Mouse (Mus musculus) small intestine, adult 2 months (tissue): ENCODE data around the gene Zfp574.

Experiments used
- CTCF ChIP-seq: fragments of 200-500 bp; IDR thresholded peaks from 2 replicates; pipeline ENCODE4 v1.5.1; 2012; ENCODE audit warnings: low read depth, mild to moderate bottlenecking, control low read depth, inconsistent platforms, low read length, moderate library complexity, mixed read lengths; ENCODE audit not compliant: insufficient replicate concordance, insufficient read length; ENCODE audit errors: extremely low read depth
- POLR2A ChIP-seq: fragments of 200-500 bp; IDR thresholded peaks from 2 replicates; pipeline ENCODE4 v1.6.1; 2012; ENCODE audit warnings: low read depth, mild to moderate bottlenecking, control low read depth, inconsistent platforms, low read length, moderate library complexity

- TF ChIP-seq CTCF: no peak
- no peak for TF ChIP-seq POLR2A
Observed at GRCm38 (mm10) chr7:25106790-25107502, 34.6 kb downstream of the Zfp574 start.
